Comparison of ENCODE assay signal across 8 mouse cellular contexts in genomic region chr4:54946662-54947055, GRCm38 (mm10). TPM values are rescaled to one million over a fixed set of nuclear protein-coding genes. Genes with fewer than 3 reads are reported as not detected.
A peak's percentile ranks its signal among the peaks of the same experiment; 100 is the strongest.
DNase-seq lines count a peak whose midpoint lies in the region; ATAC-seq and TF ChIP-seq lines count a peak whose summit lies in the region.

No protein-coding gene starts in this region.

- H3K4me1 ChIP-seq in forebrain, embryonic 10.5 days, result peaks cover 29% of the 10 kb centered on the region
- H3K4me1 ChIP-seq in intestine, embryonic 16.5 days (ENCODE audit: control insufficient read depth, insufficient read depth, low read length), result peaks cover 17% of the 10 kb centered on the region
- peaks cover 21% of the 10 kb centered on the region for H3K4me1 ChIP-seq in neural tube, embryonic 13.5 days (replicated peaks)

- no peak for DNase-seq in left cerebral cortex, adult 2 months (ENCODE audit: extremely low spot score in 1 of 2, low spot score in 2 of 2)
- no peak for DNase-seq in left cerebral cortex, adult 11 months (ENCODE audit: low spot score)
- DNase-seq in forebrain, embryonic 10.5 days (ENCODE audit: extremely low spot score, low spot score), result no peak
- no peak for DNase-seq in testis, postnatal 10 days (ENCODE audit: low spot score)
- no peak for DNase-seq in adrenal gland, adult 8-10 months
- DNase-seq in thymus, postnatal 25 days, result no peak

- H3K36me3 ChIP-seq in forebrain, embryonic 10.5 days (replicated peaks), result peaks cover 10% of the 10 kb centered on the region
- H3K36me3 ChIP-seq in intestine, embryonic 16.5 days (ENCODE audit: control insufficient read depth, insufficient read depth, low read length), result no peaks in the 10 kb centered on the region
- no peaks in the 10 kb centered on the region for H3K36me3 ChIP-seq in neural tube, embryonic 13.5 days

- no peak for TF ChIP-seq CTCF in left cerebral cortex, adult 2 months (IDR thresholded peaks at IDR 0.05)

- no peaks in the 10 kb centered on the region for H3K9me3 ChIP-seq in forebrain, embryonic 10.5 days
- H3K9me3 ChIP-seq in intestine, embryonic 16.5 days (ENCODE audit: control insufficient read depth, low read length), result no peaks in the 10 kb centered on the region
- no peaks in the 10 kb centered on the region for H3K9me3 ChIP-seq in neural tube, embryonic 13.5 days

- ATAC-seq in intestine, embryonic 16.5 days, result no peak
- no peak for ATAC-seq in neural tube, embryonic 13.5 days (ENCODE audit: low read depth)

- H3K4me2 ChIP-seq in intestine, embryonic 16.5 days (ENCODE audit: low read depth, low read length), result peak overlapping the region; percentile 82
- H3K4me2 ChIP-seq in neural tube, embryonic 13.5 days, result peak overlapping the region; percentile 90

- peak overlapping the region; percentile 73 for H3K4me3 ChIP-seq in left cerebral cortex, adult 2 months
- H3K4me3 ChIP-seq in forebrain, embryonic 10.5 days, result peak overlapping the region; percentile 86
- peak overlapping the region; percentile 78 for H3K4me3 ChIP-seq in intestine, embryonic 16.5 days (ENCODE audit: low read length)
- H3K4me3 ChIP-seq in neural tube, embryonic 13.5 days, result peak overlapping the region; percentile 88

- no peaks in the 10 kb centered on the region for H3K27me3 ChIP-seq in forebrain, embryonic 10.5 days (ENCODE audit: poor library complexity, severe bottlenecking)
- H3K27me3 ChIP-seq in intestine, embryonic 16.5 days (replicated peaks; ENCODE audit: control insufficient read depth, insufficient read depth, low read length), result no peaks in the 10 kb centered on the region
- no peaks in the 10 kb centered on the region for H3K27me3 ChIP-seq in neural tube, embryonic 13.5 days

- intact Hi-C loops in left cerebral cortex, adult 2 months (cut with DNase I), result loop anchor here (5.0 to 10.0 kb wide), 5 partner anchors 174 to 1059 kb away; no protein-coding TSS in a partner anchor

- peak overlapping the region; percentile 82 for H3K9ac ChIP-seq in intestine, embryonic 16.5 days (ENCODE audit: low read depth, low read length)
- peak overlapping the region; percentile 99 for H3K9ac ChIP-seq in neural tube, embryonic 13.5 days

- peak overlapping the region; percentile 82; the same call in 1 of the 2 replicates for H3K27ac ChIP-seq in left cerebral cortex, adult 2 months
- peak overlapping the region; percentile 99 for H3K27ac ChIP-seq in forebrain, embryonic 10.5 days
- H3K27ac ChIP-seq in intestine, embryonic 16.5 days (ENCODE audit: low read length), result peak overlapping the region; percentile 95
- peak overlapping the region; percentile 100 for H3K27ac ChIP-seq in neural tube, embryonic 13.5 days (replicated peaks)

- under 1% methylated on average over 10 of the region's 10 CpGs for WGBS in forebrain, embryonic 10.5 days
- under 1% methylated on average over 10 of the region's 10 CpGs for WGBS in intestine, embryonic 16.5 days
- WGBS in neural tube, embryonic 13.5 days, result under 1% methylated on average over 10 of the region's 10 CpGs

RNA-seq across cellular contexts. Expression of gene Zfp462, which starts 1.8 kb away (rescaled TPM):
- 10 to 100 TPM; 46.1 to 66.2 TPM for total RNA-seq in left cerebral cortex, adult 2 months (2021)
- 13.6 and 14.4 TPM in 2 replicates for polyA plus RNA-seq in forebrain, embryonic 10.5 days (2016; fragmentation: Nextera tagmentation; extraction: Ambion mirVana)
- polyA plus RNA-seq in intestine, embryonic 16.5 days (2015; fragmentation: Nextera tagmentation; extraction: Ambion mirVana), result 2.2 and 2.4 TPM in 2 replicates
- polyA plus RNA-seq in neural tube, embryonic 13.5 days (2015; fragmentation: Nextera tagmentation; extraction: Ambion mirVana), result 15.3 and 18.2 TPM in 2 replicates
- total RNA-seq in adrenal gland, adult 8-10 months (2022), result 10 to 100 TPM; 43.7 to 73.9 (median 58.2) TPM
